Mouse (Mus musculus) olfactory bulb, adult 2 months (tissue): Measurements from ENCODE around the gene Iqsec1. TPM values are rescaled to one million over a fixed set of nuclear protein-coding genes. Genes with fewer than 3 reads are reported as not detected.
A peak's percentile ranks its signal among the peaks of the same experiment; 100 is the strongest.

Source experiments
- H3K27ac ChIP-seq: fragments of 200-500 bp; 2 replicates; pipeline ENCODE4 v1.5.1; 2012; ENCODE audit warnings: low read depth, low read length; ENCODE audit not compliant: insufficient read depth
- H3K4me1 ChIP-seq: fragments of 200-500 bp; 2 replicates; pipeline ENCODE4 v1.6.1; 2012; ENCODE audit warnings: low read length; ENCODE audit not compliant: control insufficient read depth, insufficient read depth
- H3K4me3 ChIP-seq: fragments of 200-500 bp; 2 replicates; pipeline ENCODE4 v1.5.1; 2012; ENCODE audit warnings: mild to moderate bottlenecking, low read depth, low read length, moderate library complexity; ENCODE audit not compliant: insufficient read depth
- CTCF ChIP-seq: fragments of 200-500 bp; IDR thresholded peaks from 2 replicates; pipeline ENCODE4 v1.5.1; 2012; ENCODE audit warnings: low read depth, mild to moderate bottlenecking, low read length, moderate library complexity; ENCODE audit not compliant: insufficient read depth
- POLR2A ChIP-seq: fragments of 200-500 bp; IDR thresholded peaks from 2 replicates; pipeline ENCODE4 v1.6.1; 2012; ENCODE audit warnings: mild to moderate bottlenecking, low read depth, low read length, moderate library complexity; ENCODE audit not compliant: insufficient read depth
- WGBS: fragments of 180-500 bp; shearing (Covaris S2); methylation state at CpG from one replicate; pipeline ENCODE4 v1.1.7; 2018; 5-methylcytosine and 5-hydroxymethylcytosine counted together
- polyA plus RNA-seq: library from polyadenylated mRNA; stranded (reverse); fragments of >200 nt; gene quantifications from 2 replicates; pipeline ENCODE4 v1.2.4, GENCODE M21; 2012; ENCODE audit warnings: low replicate concordance; ENCODE audit not compliant: missing spikeins, insufficient read depth, insufficient read length

Iqsec1 gene
- polyA plus RNA-seq, 1 experiment, result not detected

DNA sequence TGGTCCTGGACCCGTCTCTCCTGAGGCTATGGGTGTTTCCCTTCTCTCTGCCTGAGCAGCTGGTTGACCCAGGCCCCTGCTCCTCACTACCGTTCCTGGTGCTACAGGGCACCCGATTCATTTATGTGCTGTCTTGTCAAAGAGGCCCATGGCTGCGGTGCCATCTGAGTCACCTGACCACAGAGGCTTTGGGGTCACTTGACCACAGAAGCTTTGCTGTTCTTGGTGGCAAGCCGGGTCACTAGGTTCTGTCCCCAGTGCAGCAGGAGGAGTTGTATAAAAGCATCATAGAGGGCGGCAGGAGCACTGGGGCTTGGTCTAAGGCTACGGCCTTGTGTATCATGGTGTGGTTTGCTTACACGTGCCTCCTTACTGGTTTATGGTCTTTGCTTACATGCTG lies 375.2 kb downstream of the Iqsec1 start:
- WGBS, result 94% methylated on average over 8 of the region's 8 CpGs
- Histone ChIP-seq H3K27ac (no peak overlapping the region), H3K4me3 (no peak overlapping the region), H3K4me1 (no peaks in the 10 kb centered on the region; the same call in 1 of the 2 replicates)
- TF ChIP-seq CTCF, result no peak
- no peak for TF ChIP-seq POLR2A

DNA sequence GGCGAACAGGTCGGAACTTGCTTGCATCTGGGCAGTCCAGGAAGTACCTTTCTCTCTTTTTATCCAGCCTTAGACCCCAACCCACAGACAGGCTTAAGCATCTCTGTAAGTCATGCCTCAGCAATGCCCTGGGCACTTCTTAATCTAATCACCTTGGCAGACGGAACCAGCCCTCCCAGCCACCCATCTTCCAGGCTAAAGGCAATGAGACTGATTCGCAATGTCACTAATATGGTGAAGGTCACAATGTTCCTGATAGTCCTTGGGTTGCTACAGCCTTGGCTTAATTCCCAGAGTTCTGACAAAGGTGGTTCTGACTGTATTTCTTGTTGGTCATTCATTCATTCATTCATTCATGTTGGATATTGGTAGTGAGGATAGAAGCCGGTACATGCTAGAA lies 378.2 kb downstream of the Iqsec1 start:
- TF ChIP-seq POLR2A (no peak), CTCF (no peak)
- peaks cover 2% of the 10 kb centered on the region; the same call in 1 of the 2 replicates for H3K4me1 ChIP-seq
- WGBS, result 97% methylated on average over 5 of the region's 5 CpGs
- H3K4me3 ChIP-seq, result no peak overlapping the region
- H3K27ac ChIP-seq, result no peak overlapping the region

DNA sequence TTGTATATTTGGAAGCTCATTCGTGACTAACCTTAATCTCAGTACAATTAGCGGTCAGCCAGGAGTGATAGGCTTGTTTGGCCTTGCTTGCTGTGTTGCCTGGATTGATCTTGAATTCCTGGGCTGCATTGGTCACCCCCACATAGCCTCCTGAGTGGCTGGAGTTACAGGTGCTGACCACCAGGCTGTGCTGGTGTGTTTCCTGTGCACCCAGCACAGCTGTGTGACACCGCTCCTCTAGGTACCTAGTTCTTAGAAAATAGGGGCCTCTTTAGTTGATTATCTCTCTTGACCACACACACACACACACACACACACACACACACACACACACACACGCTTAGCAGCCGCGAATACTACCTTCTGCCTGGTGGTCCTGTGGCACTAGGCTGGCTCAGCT lies 380.3 kb downstream of the Iqsec1 start:
- TF ChIP-seq CTCF (no peak), POLR2A (no peak)
- H3K27ac ChIP-seq, result no peak overlapping the region
- no peak overlapping the region for H3K4me3 ChIP-seq
- peaks cover 9% of the 10 kb centered on the region; the same call in 1 of the 2 replicates for H3K4me1 ChIP-seq
- 84% methylated on average over 6 of the region's 6 CpGs for WGBS

DNA sequence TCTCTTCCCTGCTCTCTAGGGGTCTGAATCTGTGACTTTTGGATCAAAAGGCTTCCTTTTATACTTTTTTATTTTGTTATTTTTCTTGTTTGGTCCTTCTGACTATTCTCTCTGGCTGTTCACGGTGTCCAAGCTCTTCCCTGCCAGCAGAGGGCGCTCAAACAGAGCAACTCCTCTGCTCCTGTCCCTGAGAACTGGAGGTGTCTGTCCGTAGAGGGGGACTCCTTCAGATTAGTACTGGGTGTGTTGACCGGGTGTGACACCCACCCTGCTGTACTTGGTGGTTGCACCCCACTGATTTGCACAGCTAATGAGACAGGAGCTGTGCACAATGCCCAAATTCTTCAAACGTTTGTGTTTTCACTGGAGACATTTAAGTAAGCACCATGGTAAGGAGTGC lies 381.3 kb downstream of the Iqsec1 start:
- no peak for TF ChIP-seq POLR2A
- peak; percentile 75; the same call in 1 of the 2 replicates for TF ChIP-seq CTCF
- H3K4me1 ChIP-seq, result peaks cover 9% of the 10 kb centered on the region; the same call in 1 of the 2 replicates
- H3K27ac ChIP-seq, result no peak overlapping the region
- 10% methylated on average over 5 of the region's 5 CpGs for WGBS
- H3K4me3 ChIP-seq, result no peak overlapping the region

DNA sequence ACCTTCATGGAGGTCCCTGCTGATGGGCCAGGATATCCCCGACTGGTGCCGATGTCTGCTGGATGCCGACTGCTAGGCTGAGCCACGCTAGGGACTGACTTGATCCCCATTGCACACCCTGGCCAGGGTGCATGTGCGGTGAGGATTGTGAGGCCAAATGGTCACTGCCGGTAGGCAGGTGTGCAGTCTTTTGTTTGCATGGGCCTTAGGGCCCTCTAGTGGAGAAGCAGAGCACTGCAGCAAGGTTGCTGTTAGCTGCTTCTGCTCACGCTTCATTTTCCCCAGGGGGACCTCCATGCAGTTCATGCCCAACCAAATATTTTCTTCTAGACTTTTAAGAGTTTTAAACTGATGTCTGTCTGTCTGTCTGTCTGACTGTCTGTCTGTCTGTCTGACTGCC lies 381.9 kb downstream of the Iqsec1 start:
- TF ChIP-seq CTCF, result peak; percentile 88; the same call in 1 of the 2 replicates
- no peak for TF ChIP-seq POLR2A
- WGBS, result 35% methylated on average over 7 of the region's 7 CpGs
- Histone ChIP-seq H3K4me1 (peaks cover 9% of the 10 kb centered on the region; the same call in 1 of the 2 replicates), H3K27ac (no peak overlapping the region), H3K4me3 (no peak overlapping the region)

Other genes starting within 250 kb of the Iqsec1 start
- gene Nup210, start 128.1 kb upstream of the Iqsec1 start, polyA plus RNA-seq, result not detected in 2 replicates
- not detected in 2 replicates for gene Hdac11, start 168.0 kb upstream of the Iqsec1 start, polyA plus RNA-seq
- gene Fbln2, start 223.8 kb upstream of the Iqsec1 start, polyA plus RNA-seq, result not detected in 2 replicates